Mouse (Mus musculus) NIH3T3 (cell line): Measurements from ENCODE around the gene Gm13420.
A peak's percentile ranks its signal among the peaks of the same experiment; 100 is the strongest.
"Not testable (repeated sequence)": the region's sequence is repeated elsewhere in the genome, so short reads cannot be mapped to it uniquely, and the experiment has no call there.

Experiments
- DNase-seq: peaks from one replicate; pipeline ENCODE4 v3.0.0-alpha.2; 2012; ENCODE audit warnings: low read depth

The Gm13420 gene

GRCm38 (mm10) chr2:29751497-29751896 is at the start of gene Gm13420:
Gene Gm13420, minus strand, starts transcription at chr2:29751685.
- no peak for DNase-seq

DNA sequence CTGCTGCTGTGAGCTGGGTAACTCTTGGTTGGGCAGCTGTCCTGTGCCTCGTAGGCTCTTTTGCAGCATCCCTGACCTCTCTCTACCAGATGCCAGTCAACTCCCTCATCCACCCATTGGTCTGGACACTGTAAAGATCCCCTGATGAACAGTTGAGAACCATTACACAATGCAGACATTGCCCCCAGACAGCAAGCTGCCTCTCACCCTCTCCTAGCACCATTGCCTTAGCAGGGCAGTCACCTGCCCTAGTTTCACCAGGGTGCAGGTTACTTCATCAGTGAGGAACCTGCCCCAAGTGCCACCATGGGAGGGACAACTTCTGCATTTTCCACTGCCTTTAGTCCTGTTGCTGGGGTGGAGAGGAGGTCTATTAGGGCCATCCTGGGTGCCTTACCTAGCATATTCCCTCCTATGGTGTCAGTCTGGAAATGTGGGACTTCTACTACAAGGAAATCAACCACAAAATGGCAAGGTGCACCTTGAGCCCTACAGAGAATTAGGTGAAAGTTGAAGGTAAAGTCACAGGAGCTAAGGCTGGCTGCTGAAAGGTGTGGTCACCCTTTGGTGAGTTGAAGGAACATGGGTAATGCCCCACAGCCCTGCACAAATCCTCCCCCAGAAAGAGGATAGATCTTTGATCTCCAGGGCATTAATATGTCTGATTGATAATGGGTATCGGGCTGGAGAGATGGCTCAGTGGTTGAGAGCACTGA is 41.4 kb upstream of the Gm13420 start:
- no peak for DNase-seq

DNA sequence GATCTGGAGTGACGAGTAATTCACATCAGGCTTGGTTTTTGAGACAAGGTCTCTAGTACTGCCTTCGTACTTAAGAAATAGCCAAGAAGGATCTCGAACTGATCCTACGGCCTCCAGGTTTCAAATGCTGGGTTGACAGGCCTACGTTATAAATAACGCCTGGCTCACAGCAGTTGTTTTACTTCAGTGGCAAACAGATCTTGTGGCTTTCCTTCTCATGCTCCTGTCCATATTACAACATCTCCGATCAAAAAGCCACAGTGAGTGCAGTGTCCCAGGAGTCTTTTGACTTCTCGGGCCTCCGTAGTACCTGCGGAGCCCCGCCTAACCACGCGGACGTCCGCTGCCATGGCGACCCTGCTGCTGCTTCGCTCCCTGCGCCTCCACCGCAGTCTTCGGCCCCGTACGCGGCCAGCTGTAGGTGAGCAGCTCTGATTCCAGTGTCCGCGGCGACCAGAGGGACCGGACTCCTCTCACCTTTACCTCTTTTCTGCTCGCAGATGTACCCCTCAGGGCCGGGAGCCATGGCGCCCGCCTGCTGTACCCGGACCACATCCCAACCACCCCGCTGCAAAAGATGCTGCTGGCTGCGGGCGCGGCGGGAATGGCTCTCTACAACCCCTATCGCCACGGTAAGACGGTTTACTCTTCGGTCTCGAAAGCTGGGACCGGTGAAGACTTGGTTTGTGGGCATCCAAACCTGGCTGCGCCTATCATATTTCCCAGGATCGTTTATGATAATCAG is 36.6 kb upstream of the Gm13420 start, which contains the start of gene Trub2:
Trub2 (minus strand) TSS at position 566 of the 745 bp plus-strand sequence.
- peak; percentile 84 for DNase-seq

- DNase-seq, result peak; percentile 95
These were observed 35.8 kb upstream of the Gm13420 start, which contains the start of gene Coq4 for GRCm38 (mm10) chr2:29787104-29787917. Gene Coq4, plus strand, starts transcription at chr2:29787493.

DNA sequence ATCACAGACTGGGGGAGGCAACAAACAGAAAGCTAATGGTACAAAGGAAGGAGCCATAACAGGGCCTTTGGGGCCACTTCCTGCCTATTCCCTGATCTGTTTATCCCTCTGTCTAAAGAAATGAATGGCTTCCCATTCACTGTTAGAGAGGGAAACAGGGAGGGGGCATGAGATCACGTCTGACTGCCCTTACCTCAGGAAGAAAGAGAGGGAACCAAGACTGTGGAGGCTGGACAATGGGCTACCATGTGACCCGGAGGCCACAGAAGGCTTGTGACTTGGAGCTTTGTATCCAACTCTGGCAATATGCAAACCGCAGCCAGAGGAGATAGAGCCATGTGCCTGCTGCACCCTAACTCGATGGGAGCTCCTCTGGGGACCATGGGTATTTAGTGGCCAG is 32.8 kb upstream of the Gm13420 start:
- no peak for DNase-seq

- DNase-seq, result not testable (repeated sequence)
These were observed 29.8 kb upstream of the Gm13420 start for GRCm38 (mm10) chr2:29781256-29781655.

GRCm38 (mm10) chr2:29773323-29773722 is 21.8 kb upstream of the Gm13420 start:
- no peak for DNase-seq

DNA sequence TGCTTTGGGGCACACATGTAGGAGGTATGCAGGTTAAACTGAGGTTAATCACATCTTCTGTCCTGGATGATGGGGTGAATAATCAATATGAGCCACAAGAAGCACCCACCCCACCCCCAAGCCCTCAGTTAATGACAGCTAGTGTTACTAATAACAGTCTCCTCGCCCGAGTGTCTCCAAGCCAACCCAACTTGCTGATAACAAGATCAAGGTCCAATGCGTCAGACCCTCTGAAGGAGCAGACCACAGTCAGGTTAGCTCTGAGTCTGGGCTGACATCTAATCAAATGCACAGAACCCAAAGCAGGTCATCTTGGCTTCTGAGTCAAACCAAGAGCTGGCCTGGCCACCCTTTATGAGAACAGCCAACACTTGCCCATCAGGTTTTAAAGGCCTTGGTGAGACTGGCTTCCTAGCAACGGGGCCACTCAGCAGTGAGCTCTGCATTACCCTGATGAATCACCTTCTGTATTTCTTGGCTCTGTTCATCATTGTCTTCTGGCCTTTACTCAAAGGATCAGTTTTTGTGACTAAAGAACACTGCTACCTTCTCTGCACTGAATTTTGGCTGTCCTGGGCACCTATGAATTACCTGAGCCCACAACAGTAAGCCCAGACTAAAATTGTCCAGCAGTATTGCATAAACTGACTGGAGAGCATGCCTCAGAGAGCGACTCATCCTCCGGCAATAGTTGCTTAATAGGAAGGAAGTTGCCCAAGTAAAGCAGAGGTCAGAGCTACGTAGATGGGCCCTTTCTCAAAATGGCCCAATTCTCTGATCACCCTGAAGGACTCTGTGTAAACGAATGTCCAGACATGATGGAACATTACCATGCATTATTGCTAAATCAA is 20.4 kb upstream of the Gm13420 start:
- peak; percentile 81 for DNase-seq

DNA sequence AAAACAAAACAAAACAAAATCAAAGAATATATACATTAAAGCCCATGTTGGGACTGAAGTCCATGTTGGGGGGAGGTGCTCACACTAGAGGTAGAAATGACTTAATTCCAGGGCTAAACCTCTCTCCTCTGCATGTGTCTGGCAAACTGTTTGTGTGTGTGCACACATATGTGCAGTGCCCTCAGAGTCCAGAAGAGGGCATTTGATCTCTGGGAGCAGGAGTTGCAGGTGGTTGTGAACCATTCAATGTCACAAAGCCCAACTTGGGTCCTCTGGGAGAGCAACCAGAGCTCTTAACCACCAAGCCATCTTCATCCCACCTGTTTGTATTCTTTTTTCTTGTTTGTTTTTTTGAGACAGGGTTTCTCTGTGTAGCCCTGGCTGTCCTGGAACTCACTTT is 18.7 kb upstream of the Gm13420 start:
- no peak for DNase-seq

DNA sequence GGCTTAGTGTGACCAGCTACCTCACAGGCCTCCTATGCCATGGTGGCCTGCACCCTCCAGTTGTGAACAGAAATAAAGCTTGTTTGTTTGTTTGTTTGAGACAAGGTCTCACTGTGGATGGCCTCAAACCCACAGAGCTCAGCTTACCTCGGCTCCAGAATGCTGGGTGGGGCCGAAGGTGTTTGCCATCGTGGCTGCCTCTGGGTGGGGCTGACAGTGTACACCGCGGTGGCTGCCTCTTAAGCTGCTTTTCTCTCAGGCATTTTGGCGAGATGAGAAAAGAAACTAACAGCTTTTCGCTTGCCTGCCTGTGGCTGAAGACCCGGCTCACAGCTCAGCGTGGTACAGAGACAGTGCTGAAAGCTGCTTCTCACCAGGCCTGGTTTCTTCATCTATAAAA is 17.4 kb upstream of the Gm13420 start:
- DNase-seq, result no peak

DNA sequence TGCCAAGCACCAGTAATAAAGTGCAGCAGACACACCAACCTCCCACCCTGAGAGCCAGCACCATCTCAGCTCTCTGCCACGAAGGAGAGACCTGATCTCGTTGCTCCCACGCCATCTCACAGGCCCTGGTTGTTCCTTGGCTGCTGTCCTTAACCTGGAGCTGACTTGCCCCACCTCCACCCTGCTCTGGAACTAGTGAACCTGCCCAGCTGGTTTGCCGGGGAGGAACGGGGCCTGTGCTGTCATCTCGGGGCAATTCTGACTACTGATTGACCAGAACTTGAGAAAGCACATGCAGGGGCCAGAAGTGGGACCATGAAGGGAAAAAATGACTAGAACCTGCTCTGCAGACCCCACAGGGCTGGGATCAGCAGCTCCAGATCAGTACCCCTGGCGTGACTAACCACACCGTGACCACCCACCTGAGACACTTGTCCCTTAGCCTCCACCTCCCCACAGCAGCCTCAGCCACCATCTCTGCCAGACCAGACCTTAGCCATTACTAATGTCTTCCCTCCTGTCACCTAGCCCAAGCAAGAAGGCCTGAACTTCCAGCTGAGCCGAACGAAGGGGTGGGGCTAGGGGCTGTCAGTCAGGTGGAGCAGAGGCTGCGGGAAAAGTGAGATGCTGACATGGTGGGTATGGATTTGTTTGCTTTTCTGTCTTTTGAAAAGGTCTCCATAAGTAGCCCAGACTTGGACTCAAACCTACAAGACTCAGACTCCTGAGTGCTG is 16.7 kb upstream of the Gm13420 start:
- no peak for DNase-seq

- peak; percentile 86 for DNase-seq
These were observed 13.3 kb upstream of the Gm13420 start for GRCm38 (mm10) chr2:29764831-29765230.

- no peak for DNase-seq
These were observed 4.2 kb upstream of the Gm13420 start for GRCm38 (mm10) chr2:29755693-29756092.

- no peak for DNase-seq
These were observed 912 bp upstream of the Gm13420 start for GRCm38 (mm10) chr2:29752397-29752796.

- no peak for DNase-seq
These were observed 3.0 kb downstream of the Gm13420 start for GRCm38 (mm10) chr2:29748499-29748898.

DNA sequence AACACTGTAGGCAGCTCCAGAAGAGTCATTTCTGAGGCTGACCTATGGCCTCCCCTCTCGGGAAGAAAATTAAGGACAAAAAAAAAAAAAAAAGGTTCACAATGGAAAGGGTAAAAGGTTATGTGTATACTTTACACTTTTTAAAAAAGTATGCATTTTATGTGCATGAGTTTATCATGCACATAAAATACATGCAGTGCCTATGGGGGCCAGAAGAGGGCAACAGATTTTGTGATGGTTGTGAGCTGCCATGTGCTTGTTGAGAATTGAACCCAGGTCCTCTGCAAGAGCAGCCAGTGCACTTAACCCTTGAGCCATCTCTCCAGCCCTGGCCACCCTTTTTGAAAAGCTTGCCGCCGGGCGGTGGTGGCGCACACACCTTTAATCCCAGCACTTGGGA is 3.6 kb downstream of the Gm13420 start:
- peak; percentile 31 for DNase-seq

- DNase-seq, result no peak
These were observed 4.2 kb downstream of the Gm13420 start for GRCm38 (mm10) chr2:29747188-29747782.

GRCm38 (mm10) chr2:29744256-29744655 is 7.2 kb downstream of the Gm13420 start:
- DNase-seq, result no peak

DNA sequence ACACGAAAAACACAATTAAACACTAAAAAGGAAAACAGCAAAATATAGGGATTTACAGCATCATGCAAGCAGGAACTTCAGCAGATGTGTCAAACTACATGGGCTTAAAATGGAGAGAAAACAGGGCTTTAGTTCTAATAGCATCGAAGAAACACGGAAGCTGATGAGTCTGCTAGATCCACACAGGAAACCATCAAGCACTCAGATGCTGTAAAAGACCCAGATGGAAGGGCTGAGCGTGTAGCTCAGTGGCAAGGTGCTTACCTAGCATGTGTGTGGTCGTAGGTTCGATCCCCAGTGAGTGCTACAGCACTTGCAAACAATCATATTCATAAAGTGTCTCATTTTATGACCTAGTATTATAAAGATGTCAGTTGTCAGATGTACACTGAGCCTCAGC is 10.3 kb downstream of the Gm13420 start:
- DNase-seq, result no peak

DNA sequence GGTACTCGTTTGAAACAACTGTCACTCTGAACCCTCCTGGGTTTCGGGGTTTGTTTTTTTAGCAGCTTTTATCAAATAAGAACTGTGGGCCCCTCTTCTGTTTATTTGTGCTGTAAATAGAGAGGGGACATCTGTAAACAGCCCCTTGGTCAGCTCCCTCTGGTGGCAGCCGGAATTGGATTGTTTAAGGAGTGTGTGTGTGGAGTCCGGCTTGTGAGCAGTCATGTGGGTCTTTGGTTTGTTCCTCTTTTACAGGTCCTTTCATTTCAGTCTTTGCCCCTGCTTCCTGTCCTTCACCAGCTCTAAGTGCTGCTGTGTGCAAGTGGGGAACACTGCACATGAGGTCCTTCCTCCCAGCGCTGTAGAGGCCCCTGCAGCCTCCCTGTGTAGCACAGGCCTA is 12.1 kb downstream of the Gm13420 start:
- no peak for DNase-seq
